Mouse (Mus musculus) thymus, postnatal 4 days (tissue): Measurements from ENCODE around the gene Cmip.
"Not testable (repeated sequence)": the region's sequence is repeated elsewhere in the genome, so short reads cannot be mapped to it uniquely, and the experiment has no call there.

Experiments
- DNase-seq: peaks from one replicate; pipeline ENCODE4 v3.0.0; 2021

Gene Cmip

DNA sequence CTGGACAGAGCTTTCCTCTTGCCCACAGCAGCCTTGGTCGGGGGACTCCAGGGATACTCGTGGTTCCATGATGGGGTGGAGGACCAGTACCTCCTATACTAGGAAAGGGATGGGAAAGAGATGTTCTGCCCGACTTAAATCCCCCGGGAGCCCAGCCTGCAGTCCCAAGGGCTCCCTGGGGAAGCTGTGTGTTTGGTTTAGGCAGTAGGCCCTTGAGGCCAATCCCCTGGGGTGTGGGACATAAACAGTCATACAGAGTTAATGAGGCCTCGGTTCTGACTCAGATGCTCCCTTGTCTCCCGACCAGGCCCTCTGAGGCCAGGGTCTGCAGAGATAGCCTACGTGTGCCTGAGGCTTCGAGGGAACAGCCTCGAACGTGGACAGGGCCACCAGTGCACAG is 130.8 kb downstream of the Cmip start:
- DNase-seq, result no peak

GRCm38 (mm10) chr8:117388370-117388769 is 131.5 kb downstream of the Cmip start:
- no peak for DNase-seq

DNA sequence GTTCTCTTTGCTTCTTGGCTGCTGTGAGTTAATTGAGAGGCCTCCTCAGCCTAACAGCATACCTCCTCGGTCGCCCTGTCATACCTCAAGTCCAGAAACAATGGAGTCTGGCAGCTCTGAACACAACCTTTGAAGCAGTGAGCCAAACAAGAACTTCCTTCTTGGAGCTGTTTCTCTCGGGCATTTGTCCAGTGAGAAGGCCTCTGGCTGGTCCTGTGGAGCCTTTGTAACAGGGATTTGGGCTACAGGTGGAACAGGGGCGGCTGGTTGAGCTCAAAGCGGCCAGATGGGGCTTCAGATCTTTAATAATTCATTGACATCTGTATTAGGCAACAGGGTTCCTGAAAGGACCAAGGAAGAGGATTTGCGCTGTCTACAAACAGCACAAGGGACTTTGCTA is 137.0 kb downstream of the Cmip start:
- no peak for DNase-seq

GRCm38 (mm10) chr8:117395055-117395454 is 138.2 kb downstream of the Cmip start:
- DNase-seq, result no peak

DNA sequence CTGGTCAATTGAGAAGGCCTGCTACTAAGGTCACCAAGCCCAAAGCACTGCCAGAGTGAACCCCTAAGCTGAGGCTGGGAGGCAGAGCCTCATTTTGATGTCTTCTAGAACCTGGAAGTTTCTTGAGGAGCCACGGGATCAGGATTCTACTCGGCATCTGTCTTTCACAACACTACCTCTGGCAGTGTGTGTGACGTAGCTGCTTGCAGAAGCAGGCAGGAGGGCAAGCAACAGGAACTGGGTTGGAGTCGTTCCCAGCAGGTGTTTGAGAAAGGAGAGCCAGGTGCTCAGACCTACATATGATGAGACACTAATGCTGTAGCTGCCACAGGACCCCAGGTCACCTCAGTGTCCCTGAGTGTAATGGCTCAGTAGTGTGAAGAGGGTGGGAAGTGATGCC is 140.0 kb downstream of the Cmip start:
- DNase-seq, result no peak

DNA sequence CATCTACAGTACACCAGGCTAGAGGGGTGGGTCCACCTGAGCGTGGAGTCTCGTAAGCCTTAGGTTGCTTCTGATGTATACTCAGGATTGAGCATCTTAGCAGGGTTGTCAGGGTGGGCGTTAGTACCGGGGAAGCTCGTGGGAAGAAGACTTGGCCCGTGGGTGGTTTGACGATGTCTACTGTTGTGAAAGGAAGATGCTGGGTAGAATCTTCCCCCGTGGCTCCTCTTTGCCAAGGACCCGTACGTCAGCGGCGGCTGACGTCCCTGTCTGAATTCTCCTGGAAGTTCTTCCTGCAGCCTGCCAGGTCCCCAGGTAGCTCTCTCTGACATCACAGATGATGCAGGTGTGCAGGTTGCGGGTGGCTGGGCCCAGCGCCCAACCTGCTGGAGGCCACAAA is 140.9 kb downstream of the Cmip start:
- no peak for DNase-seq

DNA sequence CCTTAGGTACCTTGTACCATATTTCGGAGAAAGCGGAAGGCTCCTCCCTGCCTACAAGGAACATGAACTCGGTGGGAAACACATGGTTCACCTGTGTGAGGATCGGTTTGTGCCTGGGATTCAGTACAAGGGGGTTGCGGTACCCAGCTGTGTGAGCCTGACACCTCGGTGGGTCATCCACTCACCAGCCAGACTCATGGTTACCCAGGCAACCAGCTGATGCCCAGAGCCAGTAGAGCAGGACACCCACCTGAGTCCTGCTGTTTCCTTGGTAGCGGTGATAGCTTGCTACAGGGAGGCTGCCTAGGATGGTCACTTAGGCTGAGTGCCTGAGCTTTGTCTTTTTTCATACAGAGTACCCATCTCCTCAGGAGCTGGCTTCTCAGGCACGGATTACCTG is 142.4 kb downstream of the Cmip start:
- DNase-seq, result no peak

- no peak for DNase-seq
Measured at GRCm38 (mm10) chr8:117400820-117401219, 144.0 kb downstream of the Cmip start.

DNA sequence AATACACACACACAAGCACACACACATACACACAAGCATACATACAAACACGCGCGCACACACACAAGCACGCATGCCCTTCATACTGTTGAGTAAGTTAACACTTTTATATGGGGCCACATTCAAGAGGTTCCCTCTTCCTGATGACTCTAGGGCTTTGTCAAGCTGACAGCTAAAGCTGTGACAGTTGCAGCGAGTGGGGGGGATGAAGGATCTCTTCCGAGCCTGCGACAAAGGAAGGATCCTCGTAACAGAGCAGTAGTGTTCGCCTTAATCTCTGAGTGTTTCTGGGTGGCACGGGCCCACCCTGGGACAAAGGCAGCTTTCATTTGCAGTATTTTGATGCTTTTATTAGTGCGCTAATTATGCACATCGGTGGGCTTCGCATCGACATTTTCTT is 145.0 kb downstream of the Cmip start:
- no peak for DNase-seq

DNA sequence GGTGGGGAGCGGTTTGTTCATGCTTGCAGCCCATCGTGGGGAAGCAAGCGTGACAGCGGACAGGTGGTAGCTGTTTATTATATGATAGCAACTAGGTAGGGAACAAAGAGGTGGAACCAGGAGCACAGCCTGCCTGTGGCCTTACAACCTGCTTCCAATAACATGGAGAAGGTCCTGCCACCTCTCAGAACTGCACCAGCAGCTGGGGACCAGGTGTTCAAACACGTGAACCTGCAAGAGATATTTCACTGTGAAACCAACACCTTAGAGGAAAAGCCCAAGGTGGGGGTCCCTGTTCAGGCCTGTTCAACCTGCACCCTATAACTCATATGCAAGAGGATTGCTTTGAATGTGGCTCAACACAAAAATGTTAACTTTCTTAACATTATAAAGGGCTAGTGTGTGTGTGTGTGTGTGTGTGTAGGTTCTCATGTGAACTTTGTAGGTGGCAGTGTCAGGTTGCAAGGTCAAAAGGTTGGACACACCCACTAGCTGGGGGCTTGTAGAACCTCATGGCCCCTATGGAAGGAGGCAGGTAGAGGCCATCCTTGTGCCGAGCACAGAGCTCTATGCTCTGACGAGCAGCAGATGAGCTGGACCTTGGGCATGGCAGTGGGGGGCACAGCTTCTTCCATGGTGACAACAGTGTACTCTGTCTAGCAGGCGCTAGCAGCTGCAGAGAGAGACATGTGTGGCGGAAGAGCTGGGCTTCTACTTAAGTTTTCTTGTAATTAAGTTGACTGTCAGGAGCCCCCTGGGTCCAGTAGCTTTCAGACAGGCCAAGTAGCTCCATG is 146.2 kb downstream of the Cmip start:
- DNase-seq, result no peak

- DNase-seq, result no peak
Measured at GRCm38 (mm10) chr8:117403705-117404476, 147.0 kb downstream of the Cmip start.

- no peak for DNase-seq
Measured at GRCm38 (mm10) chr8:117406081-117406480, 149.2 kb downstream of the Cmip start.

GRCm38 (mm10) chr8:117408634-117409033 is 151.8 kb downstream of the Cmip start:
- DNase-seq, result no peak

- no peak for DNase-seq
Measured at GRCm38 (mm10) chr8:117409056-117409455, 152.2 kb downstream of the Cmip start.

- no peak for DNase-seq
Measured at GRCm38 (mm10) chr8:117410391-117410790, 153.5 kb downstream of the Cmip start.

- no peak for DNase-seq
Measured at GRCm38 (mm10) chr8:117410901-117411300, 154.0 kb downstream of the Cmip start.

DNA sequence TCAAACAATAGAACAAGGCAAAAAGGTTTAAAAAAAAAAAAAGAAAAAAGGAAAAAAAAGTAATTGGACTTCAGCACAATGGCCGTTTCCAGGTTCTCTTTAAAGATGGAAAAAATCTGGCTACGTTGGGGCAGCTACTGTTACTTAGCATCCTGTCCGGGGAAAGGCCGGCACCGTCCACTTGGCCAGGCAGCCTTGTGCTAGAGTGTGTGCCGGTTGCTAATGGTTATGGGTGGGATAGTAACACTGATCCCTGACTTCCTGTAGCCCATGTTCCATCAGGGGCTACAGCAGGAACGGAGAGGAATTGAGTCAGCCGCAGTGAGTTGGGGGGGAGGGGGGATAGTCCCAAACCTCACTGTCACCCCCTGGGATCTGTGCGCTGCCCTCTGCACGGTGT is 155.4 kb downstream of the Cmip start:
- no peak for DNase-seq

- DNase-seq, result no peak
Measured at GRCm38 (mm10) chr8:117417830-117418229, 161.0 kb downstream of the Cmip start.

- DNase-seq, result no peak
Measured at GRCm38 (mm10) chr8:117420841-117421534, 164.1 kb downstream of the Cmip start.

DNA sequence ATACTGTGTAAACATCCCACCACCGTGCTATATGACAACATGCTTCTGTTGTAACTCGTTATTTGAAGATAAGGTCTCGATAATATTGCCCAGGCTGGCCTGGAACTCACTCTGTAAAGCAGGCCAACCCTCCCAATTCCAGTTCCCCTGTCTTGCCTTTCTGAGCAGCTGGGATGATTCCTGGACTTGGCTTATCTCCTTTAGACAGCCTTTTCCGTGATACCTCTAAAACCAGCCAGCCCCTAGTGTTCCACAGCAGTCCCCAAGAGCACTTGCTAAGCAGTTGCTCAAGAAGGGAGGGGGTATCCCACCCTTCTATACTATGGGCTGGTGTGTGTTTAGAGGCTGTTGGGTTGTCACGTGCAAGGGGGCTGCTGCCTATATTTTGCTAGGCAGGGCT is 165.0 kb downstream of the Cmip start:
- no peak for DNase-seq

DNA sequence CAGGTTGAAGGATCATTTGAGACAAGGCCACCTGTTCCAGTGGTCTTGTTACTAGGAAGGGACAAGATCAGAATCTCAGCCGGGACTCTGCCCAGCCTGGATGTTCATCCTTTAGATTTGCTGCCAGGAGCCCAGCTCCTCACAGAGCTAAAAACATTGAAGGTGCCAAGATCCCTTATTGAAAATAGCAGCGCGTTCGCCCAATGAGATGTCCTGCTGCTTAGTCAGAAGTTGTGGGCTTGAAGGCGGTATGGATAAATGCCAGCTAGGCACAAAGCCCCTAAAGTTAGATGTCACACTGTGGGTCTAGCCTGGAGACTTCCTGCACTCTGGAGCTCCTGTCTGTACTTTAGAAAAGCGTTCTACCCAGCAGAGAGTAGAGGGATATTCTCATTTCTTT is 165.5 kb downstream of the Cmip start:
- DNase-seq, result no peak

- DNase-seq, result no peak
Measured at GRCm38 (mm10) chr8:117423029-117423428, 166.2 kb downstream of the Cmip start.

GRCm38 (mm10) chr8:117427816-117428215 is 171.0 kb downstream of the Cmip start:
- not testable (repeated sequence) for DNase-seq
